Mouse (Mus musculus): Measurements from ENCODE around the gene Rptor. TPM values are rescaled to one million over a fixed set of nuclear protein-coding genes. Genes with fewer than 3 reads are reported as not detected.

Rptor gene
- polyA plus RNA-seq, 2 experiments: 3.7 to 5.8 TPM

DNA sequence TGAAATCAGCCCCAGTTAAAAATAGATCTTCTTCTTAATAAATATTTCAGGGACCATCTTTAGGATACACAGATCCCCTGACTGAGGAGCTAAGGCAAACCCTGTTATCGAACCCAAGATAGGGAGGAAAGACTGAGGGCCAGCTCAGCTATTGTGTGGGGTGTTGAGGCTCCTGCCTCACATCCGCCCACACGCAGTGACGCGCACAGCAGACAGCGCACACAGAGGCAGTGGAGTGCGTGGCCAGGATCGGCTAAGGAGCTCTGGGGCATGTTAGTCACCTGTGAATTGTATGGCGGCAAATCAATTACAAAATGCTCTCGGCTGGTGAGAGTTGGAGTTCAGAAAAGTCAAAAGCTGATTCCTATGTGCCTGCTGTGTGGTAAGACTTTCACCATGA, 37.0 kb upstream of the Rptor start:
- Histone ChIP-seq H3K4me2 (ENCODE audit: low read depth) (no peak overlapping the region), H3K9me3 (ENCODE audit: control insufficient read depth, low read length) (no peaks in the 10 kb centered on the region), H3K9ac (replicated peaks) (no peak overlapping the region), H3K36me3 (replicated peaks; ENCODE audit: control insufficient read depth, insufficient read depth, low read depth) (no peaks in the 10 kb centered on the region), H3K4me3 (ENCODE audit: insufficient read depth in 1 of 2, low read depth in 2 of 2, low read length in 2 of 2) (no peak overlapping the region), H3K4me1 (replicated peaks; ENCODE audit: control insufficient read depth in 2 of 2, insufficient read depth in 2 of 2, low read length in 1 of 2) (no peaks in the 10 kb centered on the region; a peak in 1 of 4 replicates), H3K27me3 (ENCODE audit: control insufficient read depth, insufficient read depth, low read length) (peaks cover 3% of the 10 kb centered on the region; the same call in 1 of the 2 replicates), H3K27ac (no peak overlapping the region)
- DNase-seq (ENCODE audit: low read depth in 3 of 3, low spot score in 3 of 3) (no peak), ATAC-seq (ENCODE audit: insufficient read depth) (no peak)
- WGBS (ENCODE audit: insufficient replicate concordance): 33% methylated on average over 10 of the region's 10 CpGs
- TF ChIP-seq CTCF (IDR thresholded peaks at IDR 0.05; ENCODE audit: low read depth) (no peak), EP300 (IDR thresholded peaks at IDR 0.05; ENCODE audit: low read depth) (no peak)

DNA sequence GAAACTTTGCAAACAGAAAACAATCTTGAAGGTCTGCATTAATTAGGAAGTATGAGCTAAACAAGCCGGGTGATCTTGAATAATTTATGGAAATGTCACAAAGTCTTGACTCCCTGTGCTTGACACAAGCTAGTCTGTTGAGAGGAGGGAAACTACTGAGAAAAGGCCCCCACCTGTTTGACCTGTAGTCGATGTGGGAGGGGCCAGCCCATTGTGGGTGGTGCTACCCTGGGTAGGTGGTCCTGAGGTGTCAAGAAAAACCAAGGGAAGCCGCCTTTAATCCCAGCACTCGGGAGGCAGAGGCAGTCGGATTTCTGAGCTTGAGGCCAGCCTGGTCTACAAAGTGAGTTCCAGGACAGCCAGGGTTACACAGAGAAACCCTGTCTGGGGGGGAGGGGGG, 36.5 kb upstream of the Rptor start:
- Histone ChIP-seq H3K4me1 (replicated peaks; ENCODE audit: control insufficient read depth in 2 of 2, insufficient read depth in 2 of 2, low read length in 1 of 2) (no peaks in the 10 kb centered on the region; a peak in 1 of 4 replicates), H3K4me2 (ENCODE audit: low read depth) (no peak overlapping the region), H3K9me3 (ENCODE audit: control insufficient read depth, low read length) (no peaks in the 10 kb centered on the region), H3K9ac (replicated peaks) (no peak overlapping the region), H3K4me3 (ENCODE audit: insufficient read depth in 1 of 2, low read depth in 2 of 2, low read length in 2 of 2) (no peak overlapping the region), H3K27me3 (ENCODE audit: control insufficient read depth, insufficient read depth, low read length) (peaks cover 3% of the 10 kb centered on the region; the same call in 1 of the 2 replicates), H3K27ac (no peak overlapping the region), H3K36me3 (replicated peaks; ENCODE audit: control insufficient read depth, insufficient read depth, low read depth) (no peaks in the 10 kb centered on the region)
- no peak for TF ChIP-seq CTCF (IDR thresholded peaks at IDR 0.05; ENCODE audit: low read depth)
- TF ChIP-seq EP300 (IDR thresholded peaks at IDR 0.05; ENCODE audit: low read depth): no peak
- 39% methylated on average over 5 of the region's 5 CpGs for WGBS (ENCODE audit: insufficient replicate concordance)
- DNase-seq (ENCODE audit: low read depth in 3 of 3, low spot score in 3 of 3): no peak
- no peak for ATAC-seq (ENCODE audit: insufficient read depth)

DNA sequence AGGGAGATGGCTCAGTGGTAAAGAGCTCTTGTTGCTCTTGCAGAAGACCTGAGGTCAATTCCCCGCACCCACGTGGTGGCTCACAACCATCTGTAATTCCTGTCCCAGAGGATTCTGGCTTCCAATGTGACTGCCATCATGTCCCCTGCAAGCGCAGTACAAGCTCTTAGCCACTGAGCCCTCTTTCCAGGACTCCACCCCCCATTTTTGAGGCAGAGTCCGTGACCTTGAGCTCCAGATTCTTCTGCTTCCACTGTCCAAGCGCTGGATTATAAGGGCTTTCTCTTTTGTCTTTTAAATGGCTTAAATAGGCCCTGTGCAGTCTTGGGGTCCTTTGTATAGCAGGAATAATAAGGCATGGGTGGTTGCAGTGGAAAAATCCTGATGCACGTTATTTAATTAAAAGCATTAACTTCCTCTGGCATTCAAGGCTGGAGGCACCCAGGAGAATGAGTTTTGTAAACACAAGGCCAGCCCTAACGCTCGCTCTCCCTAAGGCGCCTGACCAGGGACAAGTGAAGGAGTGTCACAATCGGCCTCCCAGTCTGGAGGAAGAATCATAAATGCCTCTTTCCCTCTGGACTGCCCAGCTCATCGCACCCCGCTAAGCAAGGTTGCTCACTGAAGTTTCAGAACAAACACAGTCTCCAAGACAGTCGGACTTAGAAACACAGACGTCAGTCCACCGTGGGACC, 30.2 kb upstream of the Rptor start:
- H3K9me3 ChIP-seq (ENCODE audit: control insufficient read depth, low read length): no peaks in the 10 kb centered on the region
- H3K9ac ChIP-seq (replicated peaks): no peak overlapping the region
- ATAC-seq (ENCODE audit: insufficient read depth) (no peak), DNase-seq (ENCODE audit: low read depth in 3 of 3, low spot score in 3 of 3) (no peak)
- no peak overlapping the region for H3K27ac ChIP-seq
- H3K4me1 ChIP-seq (replicated peaks; ENCODE audit: control insufficient read depth in 2 of 2, insufficient read depth in 2 of 2, low read length in 1 of 2): no peaks in the 10 kb centered on the region
- H3K36me3 ChIP-seq (replicated peaks; ENCODE audit: control insufficient read depth, insufficient read depth, low read depth): no peaks in the 10 kb centered on the region
- no peak overlapping the region for H3K4me3 ChIP-seq (ENCODE audit: insufficient read depth in 1 of 2, low read depth in 2 of 2, low read length in 2 of 2)
- 68% methylated on average over 15 of the region's 15 CpGs for WGBS (ENCODE audit: insufficient replicate concordance)
- no peaks in the 10 kb centered on the region for H3K27me3 ChIP-seq (ENCODE audit: control insufficient read depth, insufficient read depth, low read length)
- H3K4me2 ChIP-seq (ENCODE audit: low read depth): no peak overlapping the region
- TF ChIP-seq CTCF (IDR thresholded peaks at IDR 0.05; ENCODE audit: low read depth) (no peak), EP300 (IDR thresholded peaks at IDR 0.05; ENCODE audit: low read depth) (no peak)

DNA sequence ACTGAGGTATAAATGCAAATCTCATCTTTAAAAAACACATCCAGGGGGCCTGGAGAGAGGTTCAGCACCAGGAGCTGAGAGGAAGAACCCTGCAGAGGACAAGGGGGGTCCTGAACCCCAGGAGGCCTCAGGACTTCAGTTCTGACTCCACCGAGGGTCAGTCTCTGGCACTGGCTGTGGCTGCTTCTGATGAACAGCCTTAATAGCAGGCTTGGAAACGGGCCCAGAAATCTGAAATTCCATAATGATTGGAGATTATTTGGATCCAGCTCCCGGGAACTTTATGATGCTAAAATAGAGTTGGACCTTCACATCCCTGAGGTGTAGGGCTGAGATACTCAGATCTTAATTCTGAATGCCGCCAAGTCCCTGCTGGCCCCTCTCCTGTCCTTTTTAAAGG, 25.9 kb upstream of the Rptor start:
- no peak overlapping the region for H3K4me2 ChIP-seq (ENCODE audit: low read depth)
- no peaks in the 10 kb centered on the region for H3K4me1 ChIP-seq (replicated peaks; ENCODE audit: control insufficient read depth in 2 of 2, insufficient read depth in 2 of 2, low read length in 1 of 2)
- no peaks in the 10 kb centered on the region for H3K9me3 ChIP-seq (ENCODE audit: control insufficient read depth, low read length)
- no peak for TF ChIP-seq EP300 (IDR thresholded peaks at IDR 0.05; ENCODE audit: low read depth)
- no peak for TF ChIP-seq CTCF (IDR thresholded peaks at IDR 0.05; ENCODE audit: low read depth)
- 23% methylated on average over 4 of the region's 4 CpGs for WGBS (ENCODE audit: insufficient replicate concordance)
- no peak overlapping the region for H3K27ac ChIP-seq
- no peak overlapping the region for H3K4me3 ChIP-seq (ENCODE audit: insufficient read depth in 1 of 2, low read depth in 2 of 2, low read length in 2 of 2)
- ATAC-seq (ENCODE audit: insufficient read depth): no peak
- H3K27me3 ChIP-seq (ENCODE audit: control insufficient read depth, insufficient read depth, low read length): no peaks in the 10 kb centered on the region
- H3K36me3 ChIP-seq (replicated peaks; ENCODE audit: control insufficient read depth, insufficient read depth, low read depth): no peaks in the 10 kb centered on the region
- no peak overlapping the region for H3K9ac ChIP-seq (replicated peaks)
- no peak for DNase-seq (ENCODE audit: low read depth in 3 of 3, low spot score in 3 of 3)

DNA sequence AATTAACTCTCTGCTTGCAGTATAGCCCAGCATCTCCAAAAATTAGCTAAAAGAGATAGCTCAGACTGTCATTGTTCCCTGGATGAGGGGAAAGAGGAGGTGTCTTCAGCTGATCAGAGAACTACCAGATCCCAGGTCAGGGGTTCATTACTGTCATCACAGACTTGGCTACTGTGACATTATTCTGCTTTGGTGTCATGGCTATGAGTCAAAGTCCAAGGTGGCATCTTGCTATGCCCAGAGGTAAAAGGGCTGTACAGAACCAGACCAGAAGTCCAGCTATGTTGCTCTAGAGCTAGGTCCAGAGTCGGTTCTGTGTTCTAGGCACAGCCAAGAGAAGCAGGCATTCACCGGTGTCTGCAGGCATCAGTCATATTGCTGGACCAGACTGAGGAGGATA, 25.0 kb upstream of the Rptor start:
- no peaks in the 10 kb centered on the region for H3K4me1 ChIP-seq (replicated peaks; ENCODE audit: control insufficient read depth in 2 of 2, insufficient read depth in 2 of 2, low read length in 1 of 2)
- H3K9me3 ChIP-seq (ENCODE audit: control insufficient read depth, low read length): no peaks in the 10 kb centered on the region
- H3K36me3 ChIP-seq (replicated peaks; ENCODE audit: control insufficient read depth, insufficient read depth, low read depth): no peaks in the 10 kb centered on the region
- H3K27me3 ChIP-seq (ENCODE audit: control insufficient read depth, insufficient read depth, low read length): no peaks in the 10 kb centered on the region
- no peak for ATAC-seq (ENCODE audit: insufficient read depth)
- H3K4me2 ChIP-seq (ENCODE audit: low read depth): no peak overlapping the region
- no peak overlapping the region for H3K9ac ChIP-seq (replicated peaks)
- no peak for TF ChIP-seq EP300 (IDR thresholded peaks at IDR 0.05; ENCODE audit: low read depth)
- no peak for TF ChIP-seq CTCF (IDR thresholded peaks at IDR 0.05; ENCODE audit: low read depth)
- H3K4me3 ChIP-seq (ENCODE audit: insufficient read depth in 1 of 2, low read depth in 2 of 2, low read length in 2 of 2): no peak overlapping the region
- WGBS (ENCODE audit: insufficient replicate concordance): 59% methylated on average over 2 of the region's 2 CpGs
- H3K27ac ChIP-seq: no peak overlapping the region
- DNase-seq (ENCODE audit: low read depth in 3 of 3, low spot score in 3 of 3): no peak
